Mouse (Mus musculus): Measurements from ENCODE around the gene Dnajc6.

The Dnajc6 gene

DNA sequence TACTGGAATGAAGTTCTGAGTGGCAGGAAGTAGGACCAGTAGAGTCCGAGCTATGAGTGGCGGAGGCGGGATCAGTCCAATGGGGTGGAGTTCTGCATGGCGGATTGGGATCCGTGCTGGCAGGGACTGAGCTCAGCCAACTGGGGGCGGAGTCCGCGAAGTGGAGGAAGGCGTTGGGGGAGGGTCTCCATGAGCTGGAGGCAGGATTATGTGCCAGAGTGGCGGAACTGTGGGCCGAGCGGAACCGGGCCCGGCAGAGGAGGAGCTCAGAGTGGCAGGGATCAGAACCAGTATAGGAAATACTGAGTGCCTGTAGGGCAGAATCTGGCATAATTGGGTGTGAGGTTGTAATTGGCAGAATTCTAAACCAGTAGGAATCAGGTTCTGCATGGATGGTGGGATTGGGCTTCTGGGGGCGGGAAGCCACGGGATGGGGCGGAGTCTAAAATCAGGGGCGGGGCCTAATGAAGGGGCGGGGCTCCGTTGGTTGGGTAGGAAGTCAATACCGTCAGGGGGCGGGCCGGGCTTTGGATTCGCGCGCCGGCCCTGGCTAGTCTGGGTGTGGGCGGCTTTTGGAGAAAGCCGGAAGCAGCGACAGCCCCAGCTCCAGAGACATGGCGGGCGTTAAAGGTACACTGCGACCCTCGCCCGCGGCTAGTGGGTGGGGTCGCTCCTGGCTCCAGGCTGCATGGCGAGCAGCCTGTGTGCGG lies 150.9 kb downstream of the Dnajc6 start, which contains the start of gene Leprot:
Gene Leprot (plus strand): TSS at position 523 of the 710 bp plus-strand sequence.
- peak; percentile 100 for DNase-seq

DNA sequence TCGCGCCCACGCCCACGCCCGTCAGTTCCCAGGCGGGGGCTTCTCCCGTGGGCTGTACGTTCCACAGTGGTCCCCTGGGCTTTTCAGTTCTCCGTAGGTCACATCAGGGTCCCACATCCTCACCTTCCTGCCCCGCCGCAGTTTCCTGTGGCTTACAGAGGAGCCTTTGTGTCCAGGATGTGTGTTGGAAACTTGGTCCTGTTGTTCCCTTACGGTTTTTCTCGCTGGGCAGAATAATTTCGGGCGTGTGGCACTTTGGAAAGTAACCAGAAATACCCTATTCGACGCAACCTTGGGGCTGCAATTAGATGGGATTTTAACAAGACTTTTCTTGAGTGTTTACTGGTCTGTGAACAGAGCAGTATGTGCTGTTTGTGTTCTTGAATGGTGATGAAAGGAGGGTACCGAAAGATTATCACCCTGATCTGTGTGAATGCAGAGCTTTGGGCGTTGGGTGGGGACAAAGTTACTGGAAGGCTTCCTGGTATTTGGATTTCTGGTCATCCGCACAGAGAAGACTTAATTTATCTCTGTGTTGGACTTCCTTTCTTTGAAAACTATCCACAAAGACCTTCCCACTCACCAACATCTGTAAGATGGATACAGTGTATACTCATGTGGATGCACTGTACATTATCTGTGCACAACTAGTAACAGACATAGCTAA lies 151.7 kb downstream of the Dnajc6 start:
- peak; percentile 61 for DNase-seq

DNA sequence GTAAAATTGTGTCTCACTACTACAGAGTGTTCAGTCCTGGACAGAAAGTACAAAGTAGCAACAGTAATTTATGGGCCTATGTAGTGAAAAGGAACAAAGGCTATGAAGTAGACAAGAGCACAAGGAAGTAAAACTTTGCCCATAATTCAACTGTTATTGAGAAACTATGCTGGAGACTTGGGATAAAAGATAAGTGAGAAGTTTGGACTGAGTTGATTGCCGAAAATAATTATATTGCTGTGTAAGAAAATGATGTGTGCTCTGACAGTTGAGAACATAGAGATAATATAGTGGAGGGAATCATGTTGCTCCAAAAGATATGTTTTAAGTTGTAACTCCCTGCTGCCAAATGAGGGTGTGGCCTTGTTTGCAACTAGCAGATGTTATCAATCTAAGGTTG lies 152.3 kb downstream of the Dnajc6 start:
- no peak for DNase-seq

DNA sequence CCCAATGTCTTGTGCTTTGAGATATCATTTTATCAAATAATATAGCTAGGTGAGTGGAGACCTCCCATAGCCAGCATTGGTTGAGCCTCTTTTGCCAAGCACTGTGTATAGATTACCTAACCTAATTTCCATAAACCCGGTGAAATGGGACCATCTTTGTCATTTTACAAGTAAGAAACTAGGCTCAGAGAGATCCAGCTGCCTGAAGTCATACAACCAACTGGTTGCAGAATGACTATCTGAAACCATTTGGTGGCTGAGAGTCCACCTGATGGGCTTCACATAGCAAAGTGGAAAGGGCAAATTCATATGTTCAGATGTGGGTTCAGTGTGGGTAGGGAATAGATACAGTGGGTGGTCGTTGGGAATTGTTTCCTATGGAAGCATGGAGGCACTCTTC lies 154.5 kb downstream of the Dnajc6 start:
- DNase-seq: no peak

DNA sequence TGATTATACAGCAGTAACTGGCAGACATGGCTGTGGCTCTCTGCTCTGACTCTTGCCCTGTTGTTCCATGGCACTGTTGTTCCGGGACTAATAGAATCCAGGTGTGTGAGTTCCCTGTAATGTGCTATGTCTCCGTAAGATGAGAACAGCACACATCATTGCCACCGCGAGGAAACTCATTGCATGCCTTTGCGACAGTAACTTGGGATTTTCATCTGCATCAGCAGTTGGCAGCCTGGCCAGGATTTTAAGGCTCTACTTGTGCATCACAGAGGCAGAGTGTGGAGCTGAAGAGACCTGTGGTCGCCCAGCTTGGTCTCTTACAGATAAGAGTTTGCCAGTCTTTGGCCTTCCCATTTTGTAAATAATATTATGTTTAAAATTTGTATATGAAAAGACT lies 157.8 kb downstream of the Dnajc6 start:
- no peak for DNase-seq

DNA sequence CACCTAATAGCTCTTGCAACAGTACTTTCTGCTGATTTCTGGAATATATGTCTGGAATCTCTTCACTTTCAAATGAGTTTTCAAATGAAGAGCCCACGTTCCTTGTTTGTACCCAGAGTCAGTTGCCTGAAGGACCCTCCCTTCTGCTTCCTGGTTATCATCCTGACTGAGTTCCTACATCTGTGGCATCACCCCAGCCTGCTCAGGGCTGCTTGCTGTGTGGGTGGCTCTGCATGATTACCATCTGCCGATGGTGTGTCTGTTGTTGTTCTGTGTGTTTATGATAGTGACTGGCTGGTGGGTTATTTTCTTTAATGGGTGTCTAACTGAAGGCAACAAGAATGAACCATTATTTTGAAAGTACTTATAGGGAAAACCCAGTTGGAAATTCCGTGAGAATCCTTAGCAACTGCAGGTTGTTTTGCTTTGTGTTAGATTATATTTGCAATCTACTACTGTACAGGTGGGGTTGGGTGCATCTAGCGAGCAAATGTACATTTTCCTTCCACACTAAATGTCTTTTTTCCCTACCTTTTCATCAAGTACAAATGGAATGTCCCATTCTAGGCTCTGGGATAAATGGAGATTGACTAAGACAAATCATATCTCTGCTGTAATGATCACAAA lies 158.5 kb downstream of the Dnajc6 start:
- no peak for DNase-seq

DNA sequence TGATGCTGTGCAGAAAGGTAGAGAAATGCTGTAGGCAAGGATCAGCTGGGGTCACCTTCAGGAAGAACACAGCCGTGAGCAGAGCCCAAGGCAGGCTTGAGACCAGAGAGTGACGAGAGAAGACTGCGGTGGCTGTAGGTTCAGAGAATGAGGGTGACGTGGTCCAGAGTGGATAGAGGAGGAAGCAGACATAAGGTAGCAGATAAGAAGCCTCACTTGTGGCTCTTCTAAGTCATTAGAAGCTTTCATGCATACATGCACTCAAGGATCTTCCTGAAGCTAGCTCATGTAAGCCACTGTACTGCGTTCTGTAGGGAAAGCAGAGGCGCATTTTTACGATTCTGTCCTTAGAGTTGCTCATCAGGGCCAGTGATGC lies 159.0 kb downstream of the Dnajc6 start:
- DNase-seq: no peak

DNA sequence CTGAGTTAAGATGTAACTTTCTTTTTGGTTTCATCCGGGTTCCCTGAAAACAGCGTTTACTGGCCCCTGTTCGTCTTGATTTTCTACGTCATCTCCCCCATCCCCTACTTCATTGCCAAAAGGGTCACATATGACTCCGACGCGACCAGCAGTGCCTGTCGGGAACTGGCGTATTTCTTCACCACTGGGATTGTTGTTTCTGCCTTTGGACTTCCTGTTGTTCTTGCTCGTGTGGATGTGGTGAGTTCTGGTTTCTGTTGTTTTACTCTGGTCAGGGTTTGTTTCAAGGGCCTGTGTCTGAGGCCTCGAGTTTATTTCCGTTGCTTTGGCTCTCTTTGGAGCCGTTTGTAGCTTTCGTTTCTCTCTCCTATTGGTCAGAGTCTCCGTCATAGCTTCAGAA lies 159.6 kb downstream of the Dnajc6 start:
- no peak for DNase-seq

DNA sequence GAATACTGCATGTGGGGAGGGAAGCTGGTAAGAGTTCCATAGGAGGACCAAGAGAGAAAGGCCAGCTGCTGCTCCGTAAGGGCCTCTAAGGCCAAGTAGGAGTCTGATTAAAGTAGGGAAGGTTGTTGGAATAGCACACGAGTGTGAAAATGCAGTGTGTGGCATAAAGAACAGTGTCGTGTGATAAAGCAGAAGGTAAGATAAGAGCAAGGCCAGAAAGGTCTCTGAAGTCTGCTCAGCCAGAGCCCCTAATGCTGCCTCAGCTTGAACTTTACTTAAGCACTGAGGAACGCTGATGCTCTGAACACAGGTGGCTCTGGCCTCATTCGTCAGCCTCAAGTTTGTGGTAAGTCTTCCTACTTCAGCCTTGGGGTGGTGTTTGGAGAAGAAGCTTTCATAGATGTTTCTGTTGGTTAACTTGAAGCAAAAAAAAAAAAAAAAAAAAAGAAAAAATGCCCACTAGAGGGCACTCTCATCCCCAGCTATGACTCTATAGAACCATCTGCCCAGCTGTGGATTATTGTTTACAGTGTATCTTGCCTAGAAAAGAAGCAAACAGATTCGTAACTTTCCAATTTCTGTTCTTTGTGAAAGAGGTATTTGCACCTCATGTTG lies 160.6 kb downstream of the Dnajc6 start:
- no peak for DNase-seq

DNA sequence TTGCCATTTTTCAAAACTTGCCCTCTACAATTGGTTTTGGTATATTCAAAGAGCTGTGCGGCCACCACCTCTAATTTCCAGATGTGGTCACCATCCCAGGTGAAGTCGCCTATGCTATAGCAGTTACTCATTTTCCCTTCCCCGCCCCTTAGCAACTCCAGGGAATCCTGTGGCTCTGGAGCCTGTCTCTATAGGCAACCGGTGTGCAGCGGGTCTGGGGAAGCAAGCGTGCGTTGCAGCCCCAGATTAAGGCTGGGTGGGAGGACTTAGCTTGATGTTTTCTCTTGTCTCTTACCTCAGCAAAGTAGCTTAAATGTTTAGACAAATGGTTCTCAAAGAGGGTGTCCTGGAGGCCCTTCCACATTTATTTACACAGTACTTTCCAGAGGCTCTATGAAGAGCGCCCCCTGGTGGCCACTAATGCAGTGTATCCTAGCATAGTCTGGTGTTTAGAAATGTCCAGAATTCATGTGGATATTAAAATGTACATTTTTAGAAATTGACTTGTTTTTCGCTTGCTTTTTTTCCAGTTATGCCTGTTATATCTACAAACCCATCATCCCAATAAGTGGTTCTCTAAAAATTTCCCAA lies 167.8 kb downstream of the Dnajc6 start:
- peak; percentile 46 for DNase-seq

DNA sequence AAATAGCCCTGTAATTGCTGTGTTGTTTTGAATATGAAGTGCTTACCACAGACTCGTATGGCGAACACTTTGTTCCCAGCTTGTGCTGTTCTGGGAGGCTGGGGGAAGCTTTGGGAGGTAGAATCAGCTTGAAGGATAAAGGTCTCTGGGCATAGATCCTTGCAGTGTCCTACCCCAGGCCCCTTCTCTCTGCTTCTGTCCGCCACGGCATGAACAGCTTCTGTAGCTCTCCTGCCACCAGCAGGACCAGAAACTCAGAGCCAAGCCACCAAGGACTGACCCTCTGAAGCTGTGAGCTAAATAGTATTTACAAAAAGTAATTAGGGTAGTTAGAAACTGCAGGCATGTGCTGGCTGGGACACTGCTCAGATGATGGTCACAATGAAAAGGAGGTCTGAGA lies 168.3 kb downstream of the Dnajc6 start:
- DNase-seq: no peak

DNA sequence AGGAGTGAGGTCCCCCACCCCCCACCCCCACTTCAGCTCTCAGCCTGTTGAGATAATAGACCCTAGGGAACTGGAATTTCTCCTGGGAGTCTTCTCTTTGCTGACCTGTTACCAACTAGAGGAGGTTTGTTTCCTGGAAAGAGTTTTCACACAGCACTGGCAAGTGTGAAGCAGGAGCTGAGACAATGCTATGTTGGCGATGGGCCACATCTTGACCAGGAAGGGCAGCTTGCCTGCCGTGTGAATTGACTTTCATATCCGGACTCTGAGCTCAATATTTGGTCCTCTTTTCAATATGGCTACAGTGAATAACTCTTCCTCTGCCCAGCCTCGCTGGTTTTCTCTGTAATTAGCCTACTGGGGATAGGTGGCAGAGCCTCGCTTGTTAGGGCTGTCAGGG lies 172.7 kb downstream of the Dnajc6 start:
- DNase-seq: no peak

DNA sequence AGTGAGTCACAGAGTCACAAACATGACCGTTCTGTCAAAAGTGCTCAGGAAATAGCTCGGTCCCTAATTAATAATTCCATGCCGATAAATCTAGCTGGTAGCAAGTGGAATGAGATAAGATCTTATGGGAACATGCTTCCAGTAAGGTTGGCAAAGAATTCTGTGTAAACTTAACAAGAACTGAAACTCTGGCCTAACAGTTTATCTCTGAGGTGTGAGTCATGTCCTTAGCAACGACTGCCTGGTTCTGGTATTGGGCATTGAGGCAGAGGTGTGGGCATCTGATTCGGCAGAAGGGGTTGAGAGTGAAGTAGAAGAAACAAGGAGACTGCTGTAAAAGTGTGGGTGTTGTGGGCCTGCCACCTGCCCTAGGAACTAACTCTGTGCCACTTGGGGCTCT lies 173.4 kb downstream of the Dnajc6 start:
- DNase-seq: no peak

DNA sequence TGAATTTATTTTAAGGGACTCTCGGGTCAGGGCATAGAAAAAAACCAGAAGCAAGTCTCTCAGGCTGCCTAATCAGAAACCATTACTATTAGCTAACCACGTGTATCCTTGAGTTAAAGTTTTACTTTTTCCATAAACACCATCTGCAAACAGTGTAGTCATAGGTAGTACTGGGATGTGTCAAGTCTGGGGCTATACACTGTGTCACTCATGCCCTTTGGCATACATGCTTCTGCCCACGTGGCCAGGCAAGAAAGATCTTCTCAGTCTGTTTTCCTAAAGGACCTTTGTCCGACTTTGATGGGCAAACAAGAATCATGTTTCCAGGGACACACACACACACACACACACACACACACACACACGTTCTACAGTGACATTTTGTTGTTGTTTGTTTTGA lies 178.3 kb downstream of the Dnajc6 start:
- no peak for DNase-seq

DNA sequence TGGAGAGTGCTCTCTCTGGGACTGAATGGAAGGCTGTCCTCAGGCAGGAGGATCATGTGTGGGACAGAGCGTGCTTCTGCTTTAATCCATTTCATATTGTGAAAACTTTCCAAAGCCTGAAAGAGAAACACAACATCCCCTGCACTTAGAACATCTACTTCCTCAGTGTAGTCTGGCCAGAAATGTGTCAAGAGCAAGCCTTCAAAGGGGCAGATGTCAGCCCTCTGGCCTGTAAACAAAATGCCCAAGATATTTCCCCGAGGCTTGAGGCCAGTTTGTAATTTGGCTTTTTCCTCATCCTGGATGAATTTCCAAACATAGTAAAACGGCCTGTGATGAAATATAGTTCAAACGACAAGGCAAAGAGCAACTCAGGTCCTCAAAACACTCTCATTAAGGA lies 179.3 kb downstream of the Dnajc6 start:
- DNase-seq: peak; percentile 79

DNA sequence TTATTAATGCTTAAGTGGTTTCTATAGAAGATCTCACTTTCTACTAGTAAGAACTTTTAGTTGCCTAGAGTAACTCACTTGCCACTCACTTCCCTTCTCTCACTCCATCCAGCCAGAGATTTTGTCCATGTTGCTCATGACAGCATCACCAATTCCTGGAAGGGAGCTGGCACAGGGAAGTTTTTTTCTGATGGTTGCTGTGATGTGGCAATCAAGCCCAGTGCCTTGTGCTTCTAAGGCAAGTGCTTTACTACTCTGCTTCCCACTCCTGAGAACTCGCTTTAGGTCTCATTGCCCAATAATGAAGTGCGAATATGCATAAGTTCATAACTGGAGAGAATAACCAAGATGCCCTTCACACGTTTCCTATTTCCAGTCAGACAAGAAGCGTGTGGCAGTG lies 186.2 kb downstream of the Dnajc6 start:
- no peak for DNase-seq

DNA sequence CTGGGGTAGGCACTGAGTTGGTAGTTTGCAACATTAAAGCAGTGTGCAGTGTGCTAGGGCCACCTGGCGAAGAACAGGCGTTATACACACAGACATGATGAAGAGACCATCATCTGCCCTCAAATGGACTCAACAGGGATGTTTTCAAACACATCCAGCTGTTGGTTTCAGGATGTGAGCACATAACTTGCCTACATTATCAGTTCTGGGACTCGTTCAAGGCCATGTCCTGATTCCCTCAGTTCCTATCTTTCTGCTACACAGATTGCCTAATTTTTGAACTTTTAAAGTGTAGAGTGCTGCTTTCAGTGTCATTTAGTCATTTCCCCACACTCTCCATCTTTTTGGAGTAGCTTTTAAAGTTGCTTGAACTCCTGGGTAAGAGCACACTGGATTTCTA lies 186.6 kb downstream of the Dnajc6 start:
- no peak for DNase-seq

DNA sequence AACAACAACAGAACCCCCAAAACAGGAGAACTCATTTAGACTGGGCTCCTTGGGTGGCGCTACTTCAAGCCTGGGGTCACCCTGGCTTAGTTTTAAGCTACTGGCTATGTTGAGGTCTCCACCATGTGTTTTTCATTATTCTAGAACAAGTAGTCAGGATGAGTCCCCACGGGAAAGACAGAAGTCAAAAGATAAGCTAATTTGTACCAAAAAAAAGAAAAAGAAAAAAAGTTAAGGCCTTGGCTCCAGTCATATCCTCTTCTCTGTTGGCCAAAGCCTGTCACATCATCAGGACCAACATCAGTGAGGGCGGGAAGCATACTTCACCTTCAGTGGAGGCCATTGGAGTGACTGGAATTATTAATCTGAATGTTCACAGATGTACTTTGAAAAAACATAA lies 188.4 kb downstream of the Dnajc6 start:
- no peak for DNase-seq

DNA sequence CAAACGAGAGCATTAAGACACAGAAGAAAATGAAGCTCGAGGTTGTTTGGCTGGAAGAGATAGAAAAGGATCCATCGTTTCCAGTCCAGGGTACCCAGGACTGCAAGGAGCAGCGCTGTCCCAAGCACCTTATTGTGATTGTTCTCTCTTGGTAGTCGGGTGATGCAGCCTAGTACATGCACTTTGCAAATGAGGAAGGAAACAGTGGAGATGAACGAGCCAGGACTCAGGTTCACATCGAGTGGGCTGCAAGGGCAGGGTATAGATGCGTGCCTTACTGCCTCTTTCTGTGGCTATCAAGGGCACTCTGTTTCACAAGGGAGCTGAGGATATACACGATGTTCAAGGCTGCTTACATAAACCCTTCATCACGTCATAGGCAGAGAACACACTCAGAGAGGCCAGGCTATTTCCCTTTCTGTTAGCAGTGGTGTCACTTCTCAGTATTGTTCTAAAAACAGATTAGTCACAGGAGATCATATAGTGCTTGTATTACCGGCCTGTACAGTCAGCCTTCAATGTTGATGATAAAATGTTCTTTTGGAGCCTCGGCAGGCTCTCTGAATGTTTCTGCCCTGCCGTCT lies 189.9 kb downstream of the Dnajc6 start:
- no peak for DNase-seq

DNA sequence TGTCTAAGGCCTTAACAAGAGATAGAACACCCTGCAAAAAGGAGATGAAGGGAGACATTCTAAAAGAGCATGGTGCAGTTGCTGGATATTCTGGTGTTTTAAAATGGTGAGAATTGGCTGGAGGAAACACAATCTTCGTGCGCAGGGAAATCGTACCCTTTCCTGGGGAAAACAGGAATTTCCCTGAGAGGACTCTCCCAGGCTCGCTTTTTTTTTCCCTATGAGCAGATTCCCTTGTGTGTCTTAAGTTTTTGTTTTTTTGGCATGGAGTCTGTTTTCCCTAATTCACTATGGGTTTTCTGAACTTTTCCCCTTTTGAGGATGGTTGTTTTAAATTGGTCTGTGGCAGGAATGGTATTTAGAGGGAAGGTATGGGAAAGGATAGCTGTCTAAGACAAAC lies 192.8 kb downstream of the Dnajc6 start:
- no peak for DNase-seq

DNA sequence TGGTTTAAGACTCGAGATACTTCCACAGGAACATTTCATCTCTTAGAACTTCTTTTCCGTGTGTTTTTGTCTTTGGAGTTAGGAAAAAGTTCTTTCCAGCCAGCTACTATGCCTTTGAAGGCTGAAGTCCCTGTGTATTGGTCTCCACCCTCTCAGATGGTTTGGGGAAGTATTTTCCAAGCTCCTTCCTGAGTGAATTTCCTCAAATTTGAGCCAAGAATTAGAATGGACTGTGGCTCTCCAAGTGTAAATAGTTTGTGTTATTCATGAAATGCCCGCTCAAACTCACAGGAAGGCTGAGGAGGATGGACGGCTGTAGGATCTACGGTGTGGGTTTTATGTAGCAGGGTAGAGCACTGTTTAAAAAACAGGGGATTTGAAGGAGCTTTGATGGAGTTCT lies 193.2 kb downstream of the Dnajc6 start:
- peak; percentile 31 for DNase-seq
